Mouse (Mus musculus) limb, embryonic 14.5 days (tissue): ENCODE data around the gene Twnk. TPM values are rescaled to one million over a fixed set of nuclear protein-coding genes. Genes with fewer than 3 reads are reported as not detected.

Experiments used
- ATAC-seq: fragments of 200-750 bp; cut with Nextera tagmentation; 2 replicates; pipeline ENCODE4 v1.8.0; 2017; ENCODE audit warnings: low read depth, moderate number of reproducible peaks, moderate TSS enrichment; ENCODE audit not compliant: low FRiP score
- DNase-seq: peaks from one replicate; pipeline ENCODE4 v3.0.0-alpha.2; 2015; ENCODE audit warnings: low spot score
- H3K27ac ChIP-seq: fragments of 300-500 bp; sonication (generic); replicated peaks from 2 replicates; pipeline ENCODE4 v1.5.1; 2014; ENCODE audit warnings: low read depth, mild to moderate bottlenecking, low read length, moderate library complexity, mixed read lengths
- H3K27me3 ChIP-seq: fragments of 300-500 bp; sonication (generic); 2 replicates; pipeline ENCODE4 v1.6.1; 2014; ENCODE audit warnings: low read length, mixed read lengths; ENCODE audit not compliant: control insufficient read depth, insufficient read depth
- H3K36me3 ChIP-seq: fragments of 300-500 bp; sonication (generic); 2 replicates; pipeline ENCODE4 v1.6.1; 2014; ENCODE audit warnings: mild to moderate bottlenecking, low read length, moderate library complexity, mixed read lengths; ENCODE audit not compliant: control insufficient read depth, insufficient read depth
- H3K4me1 ChIP-seq: fragments of 300-500 bp; sonication (generic); 2 replicates; pipeline ENCODE4 v1.6.1; 2014; ENCODE audit warnings: antibody characterized with exemption, low read length, mixed read lengths; ENCODE audit not compliant: control insufficient read depth, insufficient read depth
- H3K4me2 ChIP-seq: fragments of 300-500 bp; sonication (generic); replicated peaks from 2 replicates; pipeline ENCODE4 v1.6.1; 2014; ENCODE audit warnings: low read depth, mild to moderate bottlenecking, low read length, moderate library complexity; ENCODE audit not compliant: severe bottlenecking
- H3K4me3 ChIP-seq: fragments of 300-500 bp; sonication (generic); replicated peaks from 2 replicates; pipeline ENCODE4 v1.5.1; 2014; ENCODE audit warnings: low read length
- H3K9ac ChIP-seq: fragments of 300-500 bp; sonication (generic); 2 replicates; pipeline ENCODE4 v1.6.1; 2014; ENCODE audit warnings: mild to moderate bottlenecking, low read depth, low read length, moderate library complexity; ENCODE audit not compliant: severe bottlenecking
- H3K9me3 ChIP-seq: fragments of 300-500 bp; sonication (generic); 2 replicates; pipeline ENCODE4 v1.6.1; 2016; ENCODE audit warnings: low read length; ENCODE audit not compliant: control insufficient read depth
- POLR2A ChIP-seq: fragments of 200-500 bp; IDR thresholded peaks from 2 replicates; pipeline ENCODE4 v1.8.0; 2012; ENCODE audit warnings: inconsistent platforms, mild to moderate bottlenecking, moderate library complexity, borderline replicate concordance; ENCODE audit not compliant: insufficient read depth, insufficient read length; ENCODE audit errors: extremely low read depth
- WGBS: fragments of 180-500 bp; shearing (Covaris S2); extraction: QIAGEN DNeasy Blood & Tissue Kit; methylation state at CpG from one replicate; pipeline ENCODE4 v1.1.7; 2014; 5-methylcytosine and 5-hydroxymethylcytosine counted together
- polyA plus RNA-seq, 2 experiments: library from polyadenylated mRNA; depleted of rRNA in 1 of 2; stranded (reverse) in 1 of 2; unstranded in 1 of 2; fragments of >200 nt; fragmentation: Nextera tagmentation in 1 of 2; extraction: Ambion mirVana in 1 of 2; gene quantifications; 2 replicates each; pipeline versions ENCODE4 v1.2.1 to v1.2.3; 2012 to 2014

The Twnk gene
- polyA plus RNA-seq, 2 experiments = 13.3 to 15.9 TPM

DNA sequence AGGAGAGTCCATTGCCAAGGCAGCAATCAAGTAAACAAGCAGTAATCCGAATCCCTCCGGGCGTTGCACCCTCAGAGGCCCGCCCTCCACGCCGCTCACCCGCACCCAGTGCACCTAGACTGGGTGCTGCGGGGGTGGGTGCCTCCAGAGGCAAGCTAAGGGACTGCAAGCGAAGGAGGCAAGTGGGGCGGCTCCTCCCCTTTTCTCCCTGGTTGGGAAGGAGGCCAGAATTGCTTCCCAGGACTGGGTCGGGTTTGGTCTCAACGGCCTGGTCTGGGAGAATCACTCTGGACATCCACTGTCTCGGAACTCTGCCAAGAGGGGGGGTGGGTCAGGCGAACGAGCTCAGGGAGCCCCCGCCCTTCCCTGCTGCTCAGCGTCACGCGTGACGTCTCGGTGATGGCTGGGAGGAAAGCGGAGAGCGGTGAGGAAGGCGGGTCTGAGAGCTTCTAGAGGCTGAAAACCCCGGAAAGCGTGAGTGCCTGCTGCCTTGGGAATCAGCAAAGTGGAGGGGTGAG is 42.0 kb downstream of the Twnk start, which contains the start of gene Sfxn3:
Gene Sfxn3, plus strand, starts transcription at position 87 of the 518 bp plus-strand sequence.
- WGBS = 3% methylated on average over 26 of the region's 26 CpGs
- H3K4me1 ChIP-seq = peaks cover 25% of the 10 kb centered on the region
- DNase-seq = peak; percentile 81
- peak within 1 kb of the TSS; percentile 59 for H3K9ac ChIP-seq
- ATAC-seq = peak; percentile 88
- TF ChIP-seq POLR2A = 0 out of 2 replicates have a peak, but pooled peaks have one; percentile 18
- H3K4me2 ChIP-seq = peak within 1 kb of the TSS; percentile 87
- H3K4me3 ChIP-seq = peak within 1 kb of the TSS; percentile 49
- H3K27ac ChIP-seq = peak within 1 kb of the TSS; percentile 81
- H3K9me3 ChIP-seq = no peaks in the 10 kb centered on the region
- peaks cover 14% of the 10 kb centered on the region for H3K36me3 ChIP-seq
- peaks cover 20% of the 10 kb centered on the region for H3K27me3 ChIP-seq

GRCm38 (mm10) chr19:45047935-45048643 is 42.6 kb downstream of the Twnk start:
- H3K9ac ChIP-seq = peak overlapping the region; percentile 59
- WGBS = 32% methylated on average over 11 of the region's 11 CpGs
- no peaks in the 10 kb centered on the region for H3K9me3 ChIP-seq
- peak overlapping the region; percentile 87 for H3K4me2 ChIP-seq
- no peak for TF ChIP-seq POLR2A
- H3K27me3 ChIP-seq = peaks cover 20% of the 10 kb centered on the region
- H3K36me3 ChIP-seq = peaks cover 20% of the 10 kb centered on the region
- ATAC-seq (peak; percentile 56), DNase-seq (peak; percentile 38)
- H3K27ac ChIP-seq = peak overlapping the region; percentile 81
- peak overlapping the region; percentile 49 for H3K4me3 ChIP-seq
- peaks cover 25% of the 10 kb centered on the region for H3K4me1 ChIP-seq

DNA sequence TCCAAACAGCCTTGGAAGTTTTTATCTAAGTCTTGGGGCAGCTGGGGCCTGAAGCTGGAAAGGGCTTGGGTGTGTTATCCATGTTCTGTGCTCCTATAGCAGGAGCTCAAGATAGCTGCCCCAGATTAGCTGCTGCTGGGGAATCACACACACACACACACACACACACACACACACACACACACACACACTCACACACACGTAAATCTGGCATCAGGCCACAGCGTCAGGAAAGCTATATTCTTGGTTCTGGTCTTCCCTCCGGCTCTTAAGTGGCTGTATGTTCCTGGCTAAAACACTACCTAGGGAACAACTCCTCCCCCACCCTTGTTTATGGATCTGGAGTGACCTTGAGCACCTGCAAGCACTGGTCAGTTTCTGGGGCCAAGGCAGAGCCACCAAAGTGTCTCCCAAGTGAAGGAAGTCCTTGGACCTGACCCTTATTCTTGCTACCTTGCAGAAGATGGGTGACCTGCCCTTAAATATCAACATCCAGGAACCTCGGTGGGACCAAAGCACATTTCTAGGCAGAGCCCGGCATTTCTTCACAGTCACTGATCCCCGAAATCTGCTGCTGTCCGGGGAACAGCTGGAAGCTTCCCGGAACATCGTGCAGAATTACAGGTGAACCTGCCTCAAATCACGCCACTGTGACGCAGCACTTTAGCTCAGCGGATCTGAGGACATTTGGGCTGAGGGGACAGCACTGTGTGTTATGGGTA is 43.3 kb downstream of the Twnk start:
- Histone ChIP-seq H3K4me3 (peak overlapping the region; percentile 49), H3K9ac (peak overlapping the region; percentile 59)
- TF ChIP-seq POLR2A = no peak

GRCm38 (mm10) chr19:45049523-45049922 is 44.1 kb downstream of the Twnk start:
- H3K27ac ChIP-seq = no peak overlapping the region
- DNase-seq = no peak
- 69% methylated on average over 9 of the region's 9 CpGs for WGBS
- H3K4me3 ChIP-seq = no peak overlapping the region
- H3K36me3 ChIP-seq = peaks cover 30% of the 10 kb centered on the region
- TF ChIP-seq POLR2A = no peak
- no peak for ATAC-seq
- no peaks in the 10 kb centered on the region for H3K9me3 ChIP-seq
- peaks cover 16% of the 10 kb centered on the region; the same call in 1 of the 2 replicates for H3K27me3 ChIP-seq
- peaks cover 25% of the 10 kb centered on the region for H3K4me1 ChIP-seq
- H3K9ac ChIP-seq = no peak overlapping the region
- H3K4me2 ChIP-seq = no peak overlapping the region

More for the DNA sequence above, 43.3 kb downstream of the Twnk start:
- ATAC-seq = no peak
- Histone ChIP-seq H3K36me3 (peaks cover 27% of the 10 kb centered on the region), H3K9me3 (no peaks in the 10 kb centered on the region), H3K4me2 (peak overlapping the region; percentile 87), H3K4me1 (peaks cover 25% of the 10 kb centered on the region), H3K27me3 (peaks cover 20% of the 10 kb centered on the region), H3K27ac (peak overlapping the region; percentile 81; the same call in 1 of the 2 replicates)
- 74% methylated on average over 12 of the region's 12 CpGs for WGBS
- DNase-seq = no peak

- Histone ChIP-seq H3K4me1 (peaks cover 18% of the 10 kb centered on the region), H3K9me3 (no peaks in the 10 kb centered on the region), H3K9ac (no peak overlapping the region), H3K27me3 (no peaks in the 10 kb centered on the region), H3K27ac (no peak overlapping the region), H3K4me2 (no peak overlapping the region), H3K36me3 (peaks cover 38% of the 10 kb centered on the region), H3K4me3 (no peak overlapping the region)
- TF ChIP-seq POLR2A = no peak
- 88% methylated on average over 8 of the region's 8 CpGs for WGBS
- ATAC-seq (no peak), DNase-seq (no peak)
Observed at GRCm38 (mm10) chr19:45053451-45053850, 48.0 kb downstream of the Twnk start.
